ENCODE assay signal across 17 mouse cellular contexts in genomic region chr2:83684691-83685090, GRCm38 (mm10).
"Had no signal": no experiment of that assay in that cellular context is flagged by ENCODE, and none has a peak within 500 bp of the region (broad histone marks: within the 10 kb centered on the region; RNA-seq: fewer than 3 reads in every experiment).

No protein-coding gene starts in this region.

- H3K4me2 ChIP-seq: lung, embryonic 15.5 days; midbrain, embryonic 11.5 days; midbrain, embryonic 13.5 days; neural tube, embryonic 12.5 days; stomach, embryonic 15.5 days had no signal

- H3K9me3 ChIP-seq: lung, embryonic 15.5 days; stomach, embryonic 15.5 days had no signal

- H3K27ac ChIP-seq: liver, embryonic 14.5 days; lung, embryonic 15.5 days; macrophage; midbrain, embryonic 13.5 days; neural tube, embryonic 12.5 days; stomach, embryonic 15.5 days; stomach, postnatal 0 days had no signal

- H3K9ac ChIP-seq: liver, embryonic 14.5 days; lung, embryonic 15.5 days; midbrain, embryonic 13.5 days; neural tube, embryonic 12.5 days; stomach, embryonic 15.5 days had no signal

- DNase-seq: lung, adult 2 months; lung, postnatal 14 days; lung, postnatal 36 days; right cerebral cortex, postnatal 14 days; thymus, adult 2 months; thymus, postnatal 25 days; thymus, postnatal 4 days had no signal

- H3K36me3 ChIP-seq: lung, embryonic 15.5 days; neural tube, embryonic 12.5 days; stomach, embryonic 15.5 days had no signal

- H3K4me1 ChIP-seq: megakaryocyte, embryonic 14.5 days; midbrain, embryonic 13.5 days had no signal

- ATAC-seq: lung, postnatal 0 days; midbrain, embryonic 13.5 days had no signal

- H3K27me3 ChIP-seq: lung, embryonic 15.5 days; megakaryocyte, embryonic 14.5 days; midbrain, embryonic 13.5 days; neural tube, embryonic 12.5 days; stomach, embryonic 15.5 days had no signal

- H3K4me3 ChIP-seq: lung, embryonic 15.5 days; megakaryocyte, embryonic 14.5 days; midbrain, embryonic 13.5 days; neural tube, embryonic 12.5 days; stomach, embryonic 15.5 days had no signal
